In genomic region chr3:84155146-84155545, GRCm38 (mm10) we compare ENCODE assay signal across 8 mouse cellular contexts. TPM values are rescaled to one million over a fixed set of nuclear protein-coding genes. Genes with fewer than 3 reads are reported as not detected.
DNase-seq lines count a peak whose midpoint lies in the region; ATAC-seq and TF ChIP-seq lines count a peak whose summit lies in the region.

No protein-coding gene starts in this region.

- H3K27me3 ChIP-seq in kidney, embryonic 15.5 days: no peaks in the 10 kb centered on the region
- H3K27me3 ChIP-seq in hindbrain, embryonic 13.5 days: no peaks in the 10 kb centered on the region
- no peaks in the 10 kb centered on the region for H3K27me3 ChIP-seq in midbrain, embryonic 13.5 days

- peak overlapping the region; percentile 76 for H3K9ac ChIP-seq in kidney, embryonic 15.5 days
- H3K9ac ChIP-seq in hindbrain, embryonic 13.5 days: peak overlapping the region; percentile 74
- H3K9ac ChIP-seq in midbrain, embryonic 13.5 days (replicated peaks): peak overlapping the region; percentile 61

- TF ChIP-seq CTCF in bone marrow, adult 2 months (IDR thresholded peaks at IDR 0.05; ENCODE audit: control insufficient read depth, insufficient read depth, low read length): no peak

- TF ChIP-seq POLR2A in bone marrow, adult 2 months (IDR thresholded peaks at IDR 0.05; ENCODE audit: borderline replicate concordance, control insufficient read depth, low read depth, low read length): no peak

- H3K4me1 ChIP-seq in kidney, embryonic 15.5 days: peaks cover 16% of the 10 kb centered on the region
- H3K4me1 ChIP-seq in bone marrow, adult 2 months (ENCODE audit: control insufficient read depth, insufficient read depth, low read length): peaks cover 2% of the 10 kb centered on the region; the same call in 1 of the 2 replicates
- peaks cover 13% of the 10 kb centered on the region for H3K4me1 ChIP-seq in hindbrain, embryonic 13.5 days (replicated peaks)
- H3K4me1 ChIP-seq in midbrain, embryonic 13.5 days (replicated peaks): peaks cover 15% of the 10 kb centered on the region

- peak overlapping the region; percentile 78 for H3K27ac ChIP-seq in kidney, embryonic 15.5 days
- peak overlapping the region; percentile 97 for H3K27ac ChIP-seq in bone marrow, adult 2 months (ENCODE audit: control insufficient read depth, insufficient read depth, low read depth, low read length, poor library complexity)
- no peak overlapping the region for H3K27ac ChIP-seq in hindbrain, embryonic 13.5 days
- H3K27ac ChIP-seq in midbrain, embryonic 13.5 days: no peak overlapping the region

- peak; percentile 40; the same call in 1 of the 2 replicates for ATAC-seq in kidney, embryonic 15.5 days (replicated peaks; ENCODE audit: low FRiP score)
- peak; percentile 67 for ATAC-seq in hindbrain, embryonic 13.5 days (ENCODE audit: low FRiP score)
- no peak; the same call in 1 of the 2 replicates for ATAC-seq in midbrain, embryonic 13.5 days
- no peak for ATAC-seq in activated CD4-positive, CD25-positive, alpha-beta regulatory T cell, adult 4 months

- peak overlapping the region; percentile 100 for H3K4me2 ChIP-seq in kidney, embryonic 15.5 days
- H3K4me2 ChIP-seq in hindbrain, embryonic 13.5 days: peak overlapping the region; percentile 94
- peak overlapping the region; percentile 92 for H3K4me2 ChIP-seq in midbrain, embryonic 13.5 days (replicated peaks)

- DNase-seq in kidney, adult 11 months: no peak
- no peak for DNase-seq in adrenal gland, adult (ENCODE audit: inconsistent age in 2 of 2, low spot score in 1 of 2)
- no peak for DNase-seq in kidney, adult 9 months

- under 1% methylated on average over 27 of the region's 27 CpGs for WGBS in kidney, embryonic 15.5 days
- under 1% methylated on average over 27 of the region's 27 CpGs for WGBS in bone marrow, adult 2 months
- WGBS in hindbrain, embryonic 13.5 days: 0% methylated on average over 26 of the region's 27 CpGs
- WGBS in midbrain, embryonic 13.5 days: under 1% methylated on average over 27 of the region's 27 CpGs

- peak overlapping the region; percentile 62 for H3K4me3 ChIP-seq in kidney, embryonic 15.5 days (replicated peaks)
- H3K4me3 ChIP-seq in bone marrow, adult 2 months (replicated peaks; ENCODE audit: control insufficient read depth, low read depth, low read length): peak overlapping the region; percentile 60
- H3K4me3 ChIP-seq in hindbrain, embryonic 13.5 days: peak overlapping the region; percentile 53
- peak overlapping the region; percentile 49 for H3K4me3 ChIP-seq in midbrain, embryonic 13.5 days (replicated peaks)

- H3K9me3 ChIP-seq in kidney, embryonic 15.5 days (replicated peaks): no peaks in the 10 kb centered on the region
- H3K9me3 ChIP-seq in hindbrain, embryonic 13.5 days: no peaks in the 10 kb centered on the region
- no peaks in the 10 kb centered on the region for H3K9me3 ChIP-seq in midbrain, embryonic 13.5 days

- H3K36me3 ChIP-seq in kidney, embryonic 15.5 days: peaks cover 3% of the 10 kb centered on the region; the same call in 1 of the 2 replicates
- H3K36me3 ChIP-seq in hindbrain, embryonic 13.5 days: peaks cover 12% of the 10 kb centered on the region
- H3K36me3 ChIP-seq in midbrain, embryonic 13.5 days: peaks cover 15% of the 10 kb centered on the region

RNA-seq across cellular contexts. Expression of gene Mnd1, which starts 0.4 kb away (rescaled TPM):
- polyA plus RNA-seq in kidney, embryonic 15.5 days (2015; fragmentation: Nextera tagmentation; extraction: Ambion mirVana): 17.5 and 18.0 TPM in 2 replicates
- polyA plus RNA-seq in bone marrow, adult 2 months (2011; ENCODE audit: insufficient read depth, insufficient read length, low replicate concordance, missing spikeins): 8.3 and 11.7 TPM in 2 replicates
- 2.6 and 2.8 TPM in 2 replicates for polyA plus RNA-seq in hindbrain, embryonic 13.5 days (2015; fragmentation: Nextera tagmentation; extraction: Ambion mirVana)
- polyA plus RNA-seq in midbrain, embryonic 13.5 days (2015; fragmentation: Nextera tagmentation; extraction: Ambion mirVana): 2.7 and 3.3 TPM in 2 replicates
- 1 to 10 TPM; 1.7 to 3.8 TPM for polyA plus RNA-seq in activated CD4-positive, CD25-positive, alpha-beta regulatory T cell, adult 4 months (2017; shearing (Covaris generic))

RNA-seq across cellular contexts. Expression of gene Gm6525, which starts 18.8 kb away (rescaled TPM):
- 0.51 and 1.1 TPM in 2 replicates for polyA plus RNA-seq in kidney, embryonic 15.5 days (2015; fragmentation: Nextera tagmentation; extraction: Ambion mirVana)
- 2.8 and 13.8 TPM in 2 replicates for polyA plus RNA-seq in bone marrow, adult 2 months (2011; ENCODE audit: insufficient read depth, insufficient read length, low replicate concordance, missing spikeins)
- polyA plus RNA-seq in hindbrain, embryonic 13.5 days (2015; fragmentation: Nextera tagmentation; extraction: Ambion mirVana): 2.9 and 3.3 TPM in 2 replicates
- polyA plus RNA-seq in midbrain, embryonic 13.5 days (2015; fragmentation: Nextera tagmentation; extraction: Ambion mirVana): 3.8 and 4.3 TPM in 2 replicates
- not detected for polyA plus RNA-seq in activated CD4-positive, CD25-positive, alpha-beta regulatory T cell, adult 4 months (2017; shearing (Covaris generic))

Comparison
In these comparisons a context has a peak if more than half of its experiments do, and no peak if none do; other contexts are left out.
1. ATAC-seq: peak in kidney, embryonic 15.5 days (single experiment) and hindbrain, embryonic 13.5 days (single experiment); none in midbrain, embryonic 13.5 days (single experiment) and activated CD4-positive, CD25-positive, alpha-beta regulatory T cell, adult 4 months (single experiment).
2. H3K27ac ChIP-seq: peak in kidney, embryonic 15.5 days (single experiment) and bone marrow, adult 2 months (single experiment); none in hindbrain, embryonic 13.5 days (single experiment) and midbrain, embryonic 13.5 days (single experiment).
3. Peak in every context shown above with its lines, with median percentiles within 50 percentile points of each other: H3K4me2 ChIP-seq, H3K4me3 ChIP-seq and H3K9ac ChIP-seq.